In genomic region chr8:10316201-10316600, GRCm38 (mm10) we compare ENCODE assay signal across 31 mouse cellular contexts.
DNase-seq lines count a peak whose midpoint lies in the region; ATAC-seq and TF ChIP-seq lines count a peak whose summit lies in the region.
"Had no signal": no experiment of that assay in that cellular context is flagged by ENCODE, and none has a peak within 500 bp of the region (broad histone marks: within the 10 kb centered on the region; RNA-seq: fewer than 3 reads in every experiment).

No protein-coding gene starts in this region.

- no peak for TF ChIP-seq POLR2A in heart, adult 2 months (IDR thresholded peaks at IDR 0.05; ENCODE audit: insufficient read depth, low read depth, low read length)
- no peak for TF ChIP-seq POLR2A in brain, embryonic 14.5 days (IDR thresholded peaks at IDR 0.05; ENCODE audit: borderline replicate concordance, extremely low read depth, insufficient read depth, insufficient read length, poor library complexity, severe bottlenecking)

- no peaks in the 10 kb centered on the region for H3K27me3 ChIP-seq in heart, adult 2 months (ENCODE audit: control insufficient read depth, insufficient read depth, low read length)
- no peaks in the 10 kb centered on the region for H3K27me3 ChIP-seq in midbrain, embryonic 15.5 days (replicated peaks)
- no peaks in the 10 kb centered on the region for H3K27me3 ChIP-seq in midbrain, postnatal 0 days (ENCODE audit: insufficient read depth, low read length)
- H3K27me3 ChIP-seq: CH12.LX; embryonic facial prominence, embryonic 13.5 days; heart, embryonic 12.5 days; hindbrain, embryonic 13.5 days; intestine, embryonic 15.5 days had no signal

- H3K4me3 ChIP-seq in heart, adult 2 months = no peak overlapping the region
- no peak overlapping the region for H3K4me3 ChIP-seq in midbrain, embryonic 15.5 days
- H3K4me3 ChIP-seq in midbrain, postnatal 0 days (ENCODE audit: low read depth, low read length) = no peak overlapping the region
- H3K4me3 ChIP-seq: embryonic facial prominence, embryonic 10.5 days; embryonic facial prominence, embryonic 13.5 days; erythroblast, embryonic 14.5 days; heart, embryonic 12.5 days; heart, embryonic 15.5 days; hindbrain, embryonic 10.5 days; hindbrain, embryonic 13.5 days; intestine, embryonic 15.5 days had no signal

- WGBS in heart, adult 2 months = 76% methylated on average over 5 of the region's 5 CpGs
- WGBS in midbrain, embryonic 15.5 days = 59% methylated on average over 5 of the region's 5 CpGs
- WGBS in midbrain, postnatal 0 days = 45% methylated on average over 5 of the region's 5 CpGs

- ATAC-seq in midbrain, embryonic 15.5 days (replicated peaks) = 0 out of 2 replicates have a peak, but pooled peaks have one; percentile 22
- no peak for ATAC-seq in midbrain, postnatal 0 days (ENCODE audit: low FRiP score)
- ATAC-seq: forebrain, embryonic 14.5 days; hindbrain, embryonic 16.5 days; intestine, embryonic 15.5 days; Patski had no signal

- no peak for TF ChIP-seq EP300 in heart, adult 2 months (IDR thresholded peaks at IDR 0.05; ENCODE audit: insufficient read depth, low read depth, low read length)

- peak; percentile 15 for DNase-seq in cerebellum, adult 9-11 months
- no peak for DNase-seq in cerebellum, adult 8-10 months
- peak; percentile 70 for DNase-seq in heart, adult 11 months
- no peak for DNase-seq in heart, adult 2 months
- no peak for DNase-seq in midbrain, postnatal 0 days (ENCODE audit: low spot score)
- peak; percentile 38 for DNase-seq in brain, embryonic 14.5 days (ENCODE audit: low read depth)
- DNase-seq in adrenal gland, adult (ENCODE audit: inconsistent age in 2 of 2, low spot score in 1 of 2) = no peak
- DNase-seq: adrenal gland, adult 2 months; adrenal gland, postnatal 14 days; B cell, adult 2 months; cerebellum, postnatal 14 days; embryo, embryonic 11 days; gastrocnemius, postnatal 10 days; gastrocnemius, postnatal 36 days; heart, postnatal 10 days; heart, postnatal 36 days; kidney, adult 11 months had no signal

- no peaks in the 10 kb centered on the region for H3K79me2 ChIP-seq in heart, adult 2 months (replicated peaks; ENCODE audit: control insufficient read depth, insufficient read depth, low read length)

- H3K4me2 ChIP-seq in midbrain, embryonic 15.5 days = no peak overlapping the region
- H3K4me2 ChIP-seq in midbrain, postnatal 0 days (ENCODE audit: low read depth, low read length, poor library complexity, severe bottlenecking) = no peak overlapping the region
- H3K4me2 ChIP-seq: embryonic facial prominence, embryonic 13.5 days; heart, embryonic 12.5 days; heart, embryonic 15.5 days; hindbrain, embryonic 13.5 days; intestine, embryonic 15.5 days had no signal

- no peaks in the 10 kb centered on the region for H3K4me1 ChIP-seq in heart, adult 2 months (ENCODE audit: control insufficient read depth, insufficient read depth, low read length)
- H3K4me1 ChIP-seq in midbrain, embryonic 15.5 days = 0 out of 2 replicates have a peak, but pooled peaks cover 2% of the 10 kb centered on the region
- H3K4me1 ChIP-seq in midbrain, postnatal 0 days (ENCODE audit: insufficient read depth, low read length) = no peaks in the 10 kb centered on the region
- H3K4me1 ChIP-seq: embryonic facial prominence, embryonic 10.5 days; heart, embryonic 12.5 days; heart, embryonic 15.5 days; intestine, embryonic 15.5 days had no signal

- no peak overlapping the region for H3K27ac ChIP-seq in heart, adult 2 months
- no peak overlapping the region for H3K27ac ChIP-seq in midbrain, embryonic 15.5 days
- H3K27ac ChIP-seq in midbrain, postnatal 0 days (ENCODE audit: low read depth, low read length) = no peak overlapping the region
- H3K27ac ChIP-seq: embryonic facial prominence, embryonic 10.5 days; embryonic facial prominence, embryonic 13.5 days; heart, embryonic 15.5 days; hindbrain, embryonic 10.5 days; hindbrain, embryonic 13.5 days; intestine, embryonic 15.5 days had no signal

- H3K9ac ChIP-seq in heart, adult 2 months (ENCODE audit: low read depth, low read length) = no peak overlapping the region
- no peak overlapping the region for H3K9ac ChIP-seq in midbrain, embryonic 15.5 days
- H3K9ac ChIP-seq in midbrain, postnatal 0 days (replicated peaks; ENCODE audit: low read length, poor library complexity, severe bottlenecking) = no peak overlapping the region
- H3K9ac ChIP-seq: embryonic facial prominence, embryonic 13.5 days; heart, embryonic 12.5 days; heart, embryonic 15.5 days; hindbrain, embryonic 13.5 days; intestine, embryonic 15.5 days had no signal

- intact Hi-C loops in heart, adult 2 months (cut with DNase I) = no loop called here

- no peaks in the 10 kb centered on the region for H3K36me3 ChIP-seq in heart, adult 2 months (ENCODE audit: control insufficient read depth, insufficient read depth, low read length)
- H3K36me3 ChIP-seq in midbrain, embryonic 15.5 days (replicated peaks) = no peaks in the 10 kb centered on the region
- H3K36me3 ChIP-seq in midbrain, postnatal 0 days (ENCODE audit: insufficient read depth, low read length) = no peaks in the 10 kb centered on the region
- H3K36me3 ChIP-seq: embryonic facial prominence, embryonic 10.5 days; embryonic facial prominence, embryonic 13.5 days; G1E; heart, embryonic 12.5 days; heart, embryonic 15.5 days; hindbrain, embryonic 10.5 days; hindbrain, embryonic 13.5 days; intestine, embryonic 15.5 days had no signal

- no peaks in the 10 kb centered on the region for H3K9me3 ChIP-seq in midbrain, embryonic 15.5 days
- H3K9me3 ChIP-seq in midbrain, postnatal 0 days (ENCODE audit: low read length) = no peaks in the 10 kb centered on the region
- H3K9me3 ChIP-seq: embryonic facial prominence, embryonic 10.5 days; embryonic facial prominence, embryonic 13.5 days; G1E; heart, embryonic 12.5 days; heart, embryonic 15.5 days; hindbrain, embryonic 10.5 days; hindbrain, embryonic 13.5 days; intestine, embryonic 15.5 days had no signal

- no peak for TF ChIP-seq CTCF in heart, adult 2 months (IDR thresholded peaks at IDR 0.05)
- no peak for TF ChIP-seq CTCF in midbrain, postnatal 0 days (IDR thresholded peaks at IDR 0.05)
- no peak for TF ChIP-seq CTCF in brain, embryonic 14.5 days (IDR thresholded peaks at IDR 0.05; ENCODE audit: borderline replicate concordance, extremely low read depth, insufficient read depth, insufficient read length)

Comparison
In these comparisons a context has a peak if more than half of its experiments do, and no peak if none do; other contexts are left out.
1. DNase-seq: peak in cerebellum, adult 9-11 months (single experiment), heart, adult 11 months (single experiment) and brain, embryonic 14.5 days (single experiment); none in cerebellum, adult 8-10 months (single experiment), heart, adult 2 months (0 of 2), midbrain, postnatal 0 days (single experiment) and adrenal gland, adult (0 of 2).